Mouse (Mus musculus): ENCODE measurements around the gene Slc45a2.

- no peak for TF ChIP-seq CTCF (IDR thresholded peaks at IDR 0.05; ENCODE audit: extremely low read depth, insufficient read length, insufficient replicate concordance, low read depth, low read length)
- TF ChIP-seq POLR2A (IDR thresholded peaks at IDR 0.05; ENCODE audit: low read depth, low read length), result no peak
Observed at GRCm38 (mm10) chr15:11026801-11027561, 26.5 kb downstream of the Slc45a2 start.

Data from small intestine, adult 2 months (tissue).